Mouse (Mus musculus) intestine, embryonic 16.5 days (tissue): ENCODE results near the gene Ltb. TPM values are rescaled to one million over a fixed set of nuclear protein-coding genes. Genes with fewer than 3 reads are reported as not detected.

Experiments used
- microRNA-seq: library from miRNA; unstranded; fragments of <30 nt; microRNA quantifications from one replicate; pipeline ENCODE4, GENCODE M21; 2016
- polyA plus RNA-seq: library from polyadenylated mRNA; unstranded; fragments of >200 nt; fragmentation: Nextera tagmentation; extraction: Ambion mirVana; gene quantifications from 2 replicates; pipeline ENCODE4 v1.2.1, GENCODE M21; 2015

Ltb gene
- polyA plus RNA-seq, 1 experiment from 2014 or later, result 4.4 TPM

Small RNAs within 50 kb of the gene (microRNA-seq; reads per million reads assigned to microRNA genes)
- gene Mir6973a, result not detected
- gene Mir6974, result not detected
- 2.3 reads per million, percentile 2 among the genes with 10 or more reads in this experiment for gene Mir6975

Other genes with a start within 250 kb of the Ltb start
- gene Hspa1b, start 235.2 kb upstream of the Ltb start, polyA plus RNA-seq, result 0.22 and 0.24 TPM in 2 replicates
- gene Gm20481, start 224.5 kb upstream of the Ltb start, polyA plus RNA-seq, result not detected in 2 replicates
- 6.3 and 6.6 TPM in 2 replicates for gene Hspa1a, start 222.3 kb upstream of the Ltb start, polyA plus RNA-seq
- 0.38 and 0.57 TPM in 2 replicates for gene Hspa1l, start 221.7 kb upstream of the Ltb start, polyA plus RNA-seq
- 159 and 181 TPM in 2 replicates for gene Lsm2, start 212.6 kb upstream of the Ltb start, polyA plus RNA-seq
- 112 and 119 TPM in 2 replicates for gene Vars, start 193.5 kb upstream of the Ltb start, polyA plus RNA-seq
- gene Vwa7, start 177.9 kb upstream of the Ltb start, polyA plus RNA-seq, result 0.18 and 0.27 TPM in 2 replicates
- 11.3 TPM in 2 replicates for gene Sapcd1, start 166.4 kb upstream of the Ltb start, polyA plus RNA-seq
- gene Msh5, start 147.7 kb upstream of the Ltb start, polyA plus RNA-seq, result 3.6 and 4.4 TPM in 2 replicates
- gene Clic1, start 144.5 kb upstream of the Ltb start, polyA plus RNA-seq, result 405 and 416 TPM in 2 replicates
- gene Ddah2, start 135.4 kb upstream of the Ltb start, polyA plus RNA-seq, result 146 and 170 TPM in 2 replicates
- 0.24 TPM in 1 of 2 replicates, not detected in the other for gene Ly6g6c, start 129.1 kb upstream of the Ltb start, polyA plus RNA-seq
- gene Mpig6b, start 128.3 kb upstream of the Ltb start, polyA plus RNA-seq, result 0.37 and 0.40 TPM in 2 replicates
- gene Ly6g6e, start 117.5 kb upstream of the Ltb start, polyA plus RNA-seq, result 3.4 and 3.8 TPM in 2 replicates
- gene Ly6g6d, start 116.4 kb upstream of the Ltb start, polyA plus RNA-seq, result 4.3 and 5.6 TPM in 2 replicates
- gene Ly6g6f, start 108.8 kb upstream of the Ltb start, polyA plus RNA-seq, result 0.16 and 0.23 TPM in 2 replicates
- 107 and 108 TPM in 2 replicates for gene Abhd16a, start 105.2 kb upstream of the Ltb start, polyA plus RNA-seq
- gene Ly6g5c, start 86.2 kb upstream of the Ltb start, polyA plus RNA-seq, result not detected in 2 replicates
- 0.56 and 0.66 TPM in 2 replicates for gene Ly6g5b, start 79.0 kb upstream of the Ltb start, polyA plus RNA-seq
- 16.8 and 21.3 TPM in 2 replicates for gene Gpank1, start 73.0 kb upstream of the Ltb start, polyA plus RNA-seq
- gene Csnk2b, start 72.4 kb upstream of the Ltb start, polyA plus RNA-seq, result 246 and 254 TPM in 2 replicates
- 15.4 and 18.3 TPM in 2 replicates for gene D17H6S53E, start 68.1 kb upstream of the Ltb start, polyA plus RNA-seq
- gene Apom, start 62.4 kb upstream of the Ltb start, polyA plus RNA-seq, result 9.4 and 20.2 TPM in 2 replicates
- gene Bag6, start 59.3 kb upstream of the Ltb start, polyA plus RNA-seq, result 37.5 and 41.3 TPM in 2 replicates
- 103 TPM in 2 replicates for gene Prrc2a, start 29.5 kb upstream of the Ltb start, polyA plus RNA-seq
- gene Aif1, start 18.4 kb upstream of the Ltb start, polyA plus RNA-seq, result 17.4 and 19.4 TPM in 2 replicates
- gene Lst1, start 6.0 kb upstream of the Ltb start, polyA plus RNA-seq, result 16.9 and 17.1 TPM in 2 replicates
- gene Tnf, start 7.6 kb downstream of the Ltb start, polyA plus RNA-seq, result 0.18 and 0.23 TPM in 2 replicates
- 0.99 and 1.2 TPM in 2 replicates for gene Lta, start 10.9 kb downstream of the Ltb start, polyA plus RNA-seq
- 0.29 and 0.46 TPM in 2 replicates for gene Gm16181, start 26.4 kb downstream of the Ltb start, polyA plus RNA-seq
- 4.7 and 4.8 TPM in 2 replicates for gene Atp6v1g2, start 39.2 kb downstream of the Ltb start, polyA plus RNA-seq
- 8.9 and 9.2 TPM in 2 replicates for gene Nfkbil1, start 41.4 kb downstream of the Ltb start, polyA plus RNA-seq
- gene Ddx39b, start 47.3 kb downstream of the Ltb start, polyA plus RNA-seq, result 325 and 376 TPM in 2 replicates
- gene H2-D1, start 68.3 kb downstream of the Ltb start, polyA plus RNA-seq, result 238 and 255 TPM in 2 replicates
- 8.8 and 12.8 TPM in 2 replicates for gene H2-Q1, start 126.0 kb downstream of the Ltb start, polyA plus RNA-seq
- 136 and 184 TPM in 2 replicates for gene H2-Q2, start 147.8 kb downstream of the Ltb start, polyA plus RNA-seq
- 4.8 and 5.1 TPM in 2 replicates for gene H2-Q4, start 185.2 kb downstream of the Ltb start, polyA plus RNA-seq
- 2.0 and 2.2 TPM in 2 replicates for gene H2-Q6, start 230.4 kb downstream of the Ltb start, polyA plus RNA-seq
- gene H2-Q7, start 244.7 kb downstream of the Ltb start, polyA plus RNA-seq, result 5.9 and 7.3 TPM in 2 replicates